Mouse (Mus musculus) embryonic fibroblast, embryonic 13.5 days (primary cell): ENCODE data around the gene Arhgap28.

Source experiments
- CTCF ChIP-seq: IDR thresholded peaks from 2 replicates; pipeline ENCODE4 v1.5.1; 2011; ENCODE audit warnings: mild to moderate bottlenecking, control low read depth, low read length, moderate library complexity, borderline replicate concordance; ENCODE audit not compliant: insufficient read depth
- POLR2A ChIP-seq: IDR thresholded peaks from 2 replicates; pipeline ENCODE4 v1.6.1; 2011; ENCODE audit warnings: low read depth, mild to moderate bottlenecking, control low read depth, low read length, moderate library complexity

- TF ChIP-seq CTCF (no peak), POLR2A (no peak)
Observed at GRCm38 (mm10) chr17:68024327-68024726, 20.4 kb upstream of the Arhgap28 start.
